Mouse (Mus musculus) CH12.LX (cell line): Measurements from ENCODE around the gene Ovgp1. TPM values are rescaled to one million over a fixed set of nuclear protein-coding genes. Genes with fewer than 3 reads are reported as not detected.

Experiments
- DNase-seq: peaks from one replicate; pipeline ENCODE4 v3.0.0-alpha.2; 2013; ENCODE audit errors: extremely low read depth
- H3K27ac ChIP-seq: 2 replicates; pipeline ENCODE4 v1.5.1; 2012; ENCODE audit warnings: low read depth, mild to moderate bottlenecking, control low read depth, moderate library complexity; ENCODE audit not compliant: insufficient read depth
- H3K27me3 ChIP-seq: replicated peaks from 2 replicates; pipeline ENCODE3; 2012; ENCODE audit warnings: inconsistent platforms
- H3K36me3 ChIP-seq, 2 experiments: replicated peaks in 1 of 2; 2 replicates each; pipeline versions ENCODE3 to v1.6.1; 2012; ENCODE audit warnings: inconsistent platforms in 1 of 2, low read length in 1 of 2, mild to moderate bottlenecking in 1 of 2, mixed read lengths in 1 of 2, moderate library complexity in 1 of 2; ENCODE audit not compliant: control insufficient read depth in 1 of 2, insufficient read depth in 1 of 2
- H3K4me1 ChIP-seq, 2 experiments: 2 replicates each; pipeline ENCODE4 v1.6.1; 2012; ENCODE audit warnings: inconsistent platforms in 1 of 2, moderate library complexity in 1 of 2; ENCODE audit not compliant: insufficient read depth in 2 of 2, control insufficient read depth in 1 of 2
- H3K4me2 ChIP-seq: 2 replicates; pipeline ENCODE4 v1.6.1; 2012; ENCODE audit warnings: low read depth, mild to moderate bottlenecking, control low read depth; ENCODE audit not compliant: poor library complexity, insufficient read depth, severe bottlenecking
- H3K4me3 ChIP-seq, 3 experiments: fragments of 150-350 bp in 1 of 3; sonication (generic) in 1 of 3; replicated peaks in 1 of 3; 2 replicates each; pipeline versions ENCODE3 to v1.5.1; 2011 to 2012; ENCODE audit warnings: low read depth in 2 of 3, low read length in 2 of 3, mild to moderate bottlenecking in 2 of 3, moderate library complexity in 2 of 3, control low read depth in 1 of 3, improper control_type of control experiment in 1 of 3, inconsistent platforms in 1 of 3, mixed read lengths in 1 of 3; ENCODE audit not compliant: poor library complexity in 1 of 3
- H3K79me2 ChIP-seq: replicated peaks from 2 replicates; pipeline ENCODE4 v1.6.1; 2012; ENCODE audit warnings: mild to moderate bottlenecking, moderate library complexity; ENCODE audit not compliant: control insufficient read depth, poor library complexity, insufficient read depth, severe bottlenecking; ENCODE audit errors: extremely low read depth
- H3K9ac ChIP-seq: 2 replicates; pipeline ENCODE4 v1.6.1; 2012; ENCODE audit warnings: low read depth, mild to moderate bottlenecking, control low read depth, moderate library complexity; ENCODE audit not compliant: insufficient read depth
- H3K9me3 ChIP-seq: replicated peaks from 2 replicates; pipeline ENCODE3; 2012; ENCODE audit warnings: low read length, inconsistent platforms, mixed read lengths
- BHLHE40 ChIP-seq: IDR thresholded peaks from 2 replicates; pipeline ENCODE4 v1.6.1; 2011; ENCODE audit warnings: mild to moderate bottlenecking, low read depth, low read length, improper control_type of control experiment
- CHD2 ChIP-seq: IDR thresholded peaks from 2 replicates; pipeline ENCODE4 v1.6.1; 2011; ENCODE audit warnings: low read length, improper control_type of control experiment
- CTCF ChIP-seq, 2 experiments: IDR thresholded peaks in 1 of 2; conservative IDR thresholded peaks in 1 of 2; 2 replicates each; pipeline ENCODE4 v1.5.1; 2011 to 2012; ENCODE audit warnings: low read depth in 2 of 2, low read length in 2 of 2, improper control_type of control experiment in 1 of 2, inconsistent platforms in 1 of 2, mild to moderate bottlenecking in 1 of 2, moderate library complexity in 1 of 2
- E2F4 ChIP-seq: IDR thresholded peaks from 2 replicates; pipeline ENCODE4 v1.6.1; 2011; ENCODE audit warnings: low read depth, low read length, improper control_type of control experiment; ENCODE audit not compliant: insufficient replicate concordance
- EP300 ChIP-seq: IDR thresholded peaks from 2 replicates; pipeline ENCODE4 v1.6.1; 2011; ENCODE audit warnings: low read length, improper control_type of control experiment
- GABPA ChIP-seq: IDR thresholded peaks from 2 replicates; pipeline ENCODE4 v1.6.1; 2012; ENCODE audit warnings: low read depth, low read length, improper control_type of control experiment, inconsistent platforms; ENCODE audit not compliant: insufficient replicate concordance
- JUND ChIP-seq: conservative IDR thresholded peaks from 2 replicates; pipeline ENCODE4 v1.6.1; 2011; ENCODE audit warnings: low read depth, low read length, improper control_type of control experiment
- KAT2A ChIP-seq: IDR thresholded peaks from 2 replicates; pipeline ENCODE4 v1.6.1; 2012; ENCODE audit warnings: low read length, improper control_type of control experiment, inconsistent platforms; ENCODE audit not compliant: insufficient replicate concordance
- MAX ChIP-seq: IDR thresholded peaks from 2 replicates; pipeline ENCODE4 v1.6.1; 2011; ENCODE audit warnings: low read length, improper control_type of control experiment
- MXI1 ChIP-seq: IDR thresholded peaks from 2 replicates; pipeline ENCODE4 v1.6.1; 2011; ENCODE audit warnings: mild to moderate bottlenecking, low read depth, low read length, improper control_type of control experiment
- MYC ChIP-seq: IDR thresholded peaks from 2 replicates; pipeline ENCODE4 v1.6.1; 2011; ENCODE audit warnings: low read depth, mild to moderate bottlenecking, improper control_type of control experiment, low read length
- NELFE ChIP-seq: IDR thresholded peaks from 2 replicates; pipeline ENCODE4 v1.6.1; 2011; ENCODE audit warnings: low read depth, low read length, improper control_type of control experiment
- PAX5 ChIP-seq: IDR thresholded peaks from 2 replicates; pipeline ENCODE4 v1.6.1; 2012; ENCODE audit warnings: low read length, inconsistent platforms, mixed read lengths
- TCF12 ChIP-seq: IDR thresholded peaks from 2 replicates; pipeline ENCODE4 v1.6.1; 2014; ENCODE audit warnings: low read depth, mild to moderate bottlenecking, inconsistent platforms, low read length, improper control_type of control experiment
- ZC3H11A ChIP-seq: IDR thresholded peaks from 2 replicates; pipeline ENCODE4 v1.6.1; 2012; ENCODE audit warnings: low read depth, mild to moderate bottlenecking, inconsistent platforms, low read length, improper control_type of control experiment
- ZKSCAN1 ChIP-seq: IDR thresholded peaks from 2 replicates; pipeline ENCODE4 v1.6.1; 2012; ENCODE audit warnings: low read depth, inconsistent platforms, low read length, improper control_type of control experiment, borderline replicate concordance
- ZMIZ1 ChIP-seq: IDR thresholded peaks from 2 replicates; pipeline ENCODE4 v1.6.1; 2012; ENCODE audit warnings: low read depth, mild to moderate bottlenecking, inconsistent platforms, low read length, improper control_type of control experiment
- dilution Hi-C: fragments of 300-500 bp; cut with MboI; formaldehyde crosslinking; loops from 2 replicates; pipeline ENCODE4 v1.14.3; 2020; ENCODE audit warnings: low sequenced_read_pairs; ENCODE audit not compliant: extremely low pct_unique_long_range_greater_than_20kb, extremely low pct_ligation_motif_present
- in situ Hi-C: fragments of 300-500 bp; cut with MboI; formaldehyde crosslinking; loops from 3 replicates; pipeline ENCODE4 v1.14.3; 2019; ENCODE audit warnings: low sequenced_read_pairs, low pct_ligation_motif_present, low pct_unique_long_range_greater_than_20kb, mixed read lengths
- polyA plus RNA-seq: library from polyadenylated mRNA; unstranded; fragments of >175 nt; gene quantifications from 2 replicates; pipeline ENCODE4 v1.2.1, GENCODE M21; 2012; ENCODE audit warnings: low read depth; ENCODE audit not compliant: insufficient read length
- total RNA-seq, 2 experiments: library from RNA; depleted of rRNA; stranded (reverse); fragments of 300-350 nt in 1 of 2; fragments of >200 nt in 1 of 2; gene quantifications; 2 replicates each; pipeline ENCODE4 v1.2.3; 2012 to 2014

Ovgp1 gene
- total and polyA plus RNA-seq, 3 experiments, result 1.6 to 5.6 (median 2.3) TPM

DNA sequence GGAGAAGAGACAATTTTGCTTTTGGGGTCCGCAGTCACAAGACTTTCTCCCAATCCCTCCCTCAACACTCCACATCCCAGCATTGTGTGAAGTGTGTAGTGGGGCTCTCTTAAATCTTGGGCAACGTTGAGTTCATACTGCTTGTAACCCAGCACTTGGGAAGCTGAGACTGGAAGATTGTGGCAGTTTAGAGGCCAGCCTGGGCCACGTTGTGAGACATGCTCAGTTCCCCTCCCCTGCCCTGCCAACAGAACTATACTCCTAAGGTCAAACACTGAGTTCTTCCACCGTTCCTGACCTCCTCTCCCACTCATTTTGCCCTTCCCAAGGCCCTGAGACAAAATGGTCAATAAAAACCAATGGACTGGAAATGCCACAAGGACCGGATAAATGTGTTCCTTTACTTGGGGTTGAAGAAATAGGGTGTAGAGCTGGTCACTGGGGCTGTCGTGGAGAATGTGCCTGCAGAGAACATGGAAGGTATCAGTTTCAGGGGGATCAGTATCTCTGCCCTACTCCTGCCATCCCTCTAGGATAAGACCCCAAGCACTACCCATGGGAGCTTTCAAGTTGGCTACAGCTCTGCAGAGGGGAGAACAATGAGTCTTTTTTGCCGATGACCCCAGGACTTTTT is 45.8 kb upstream of the Ovgp1 start:
- no peak for TF ChIP-seq TCF12
- no peak for TF ChIP-seq CTCF (conservative IDR thresholded peaks at IDR 0.05 in 1 of 2, IDR thresholded peaks at IDR 0.05 in 1 of 2; ENCODE audit: low read depth in 2 of 2, low read length in 2 of 2)
- TF ChIP-seq MXI1, result no peak
- TF ChIP-seq MYC, result no peak
- no peak for TF ChIP-seq GABPA
- Histone ChIP-seq H3K27ac (no peak overlapping the region), H3K4me2 (no peak overlapping the region), H3K9me3 (no peaks in the 10 kb centered on the region), H3K4me1 (peaks cover 15 to 54% of the 10 kb centered on the region in 2 experiments), H3K36me3 (peaks cover 0 to 29% of the 10 kb centered on the region in 2 experiments), H3K79me2 (no peaks in the 10 kb centered on the region), H3K4me3 (no peak overlapping the region), H3K27me3 (no peaks in the 10 kb centered on the region), H3K9ac (no peak overlapping the region)
- in situ Hi-C loops, result no loop called here
- dilution Hi-C loops, result no loop called here
- no peak for DNase-seq

DNA sequence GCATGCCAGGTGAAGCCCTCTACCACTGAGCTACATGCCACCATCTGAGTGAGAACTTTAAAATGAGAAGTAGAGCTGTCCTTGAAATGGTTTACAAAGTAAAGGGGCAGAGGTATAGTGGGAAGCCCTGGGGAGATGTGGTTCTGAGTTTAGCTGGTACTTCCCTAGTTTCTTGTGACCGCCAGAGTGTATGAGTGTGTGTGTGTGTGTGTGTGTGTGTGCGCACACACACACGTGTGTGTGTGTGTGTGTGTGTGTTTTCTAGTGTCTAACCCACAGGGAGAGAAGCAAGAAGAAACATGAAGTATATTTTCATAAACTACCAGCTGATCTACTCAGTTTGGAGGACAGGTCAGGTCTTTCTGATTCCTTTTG is 45.3 kb upstream of the Ovgp1 start:
- no peak overlapping the region for H3K4me3 ChIP-seq
- H3K9ac ChIP-seq, result no peak overlapping the region
- H3K79me2 ChIP-seq, result no peaks in the 10 kb centered on the region
- peaks cover 0 to 29% of the 10 kb centered on the region in 2 experiments for H3K36me3 ChIP-seq
- H3K27ac ChIP-seq, result no peak overlapping the region
- TF ChIP-seq EP300 (peak; percentile 26; the same call in 1 of the 2 replicates), ZMIZ1 (no peak), MXI1 (0 out of 2 replicates have a peak, but pooled peaks have one; percentile 31), KAT2A (0 out of 2 replicates have a peak, but pooled peaks have one; percentile 27), MAX (0 out of 2 replicates have a peak, but pooled peaks have one; percentile 26), BHLHE40 (peak; percentile 70)
- no peak overlapping the region for H3K4me2 ChIP-seq
- H3K9me3 ChIP-seq, result no peaks in the 10 kb centered on the region
- H3K27me3 ChIP-seq, result no peaks in the 10 kb centered on the region
- in situ Hi-C loops, result no loop called here
- dilution Hi-C loops, result no loop called here
- DNase-seq, result no peak
- H3K4me1 ChIP-seq, result peaks cover 15 to 51% of the 10 kb centered on the region in 2 experiments

DNA sequence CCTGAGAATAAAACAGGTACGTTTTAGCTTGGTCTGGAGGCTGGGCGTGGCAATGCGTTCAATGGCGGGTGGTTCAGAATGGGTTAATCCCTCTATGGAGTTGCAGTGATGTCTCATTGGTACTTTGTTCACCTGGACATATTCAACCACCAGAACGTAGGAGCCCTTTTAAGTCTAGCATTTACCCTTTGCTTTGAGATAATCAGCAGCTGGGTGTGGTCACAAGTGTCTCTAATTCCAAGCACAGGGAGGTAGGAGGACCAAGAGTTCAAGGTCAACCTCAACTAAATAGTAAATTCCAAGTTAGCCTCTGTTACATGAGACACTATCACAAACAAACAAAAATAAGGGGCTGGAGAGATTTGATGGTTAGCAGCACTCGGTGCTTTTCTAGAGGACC is 44.7 kb upstream of the Ovgp1 start:
- Histone ChIP-seq H3K4me2 (no peak overlapping the region), H3K4me3 (no peak overlapping the region), H3K79me2 (no peaks in the 10 kb centered on the region), H3K27ac (no peak overlapping the region), H3K36me3 (peaks cover 0 to 29% of the 10 kb centered on the region in 2 experiments), H3K9me3 (no peaks in the 10 kb centered on the region)
- in situ Hi-C loops, result no loop called here
- no peak for DNase-seq
- TF ChIP-seq E2F4, result no peak
- no peak for TF ChIP-seq ZC3H11A
- no peak for TF ChIP-seq GABPA
- TF ChIP-seq JUND, result no peak
- no peak for TF ChIP-seq CHD2
- no peak for TF ChIP-seq NELFE
- no peak for TF ChIP-seq ZKSCAN1
- no peak for TF ChIP-seq PAX5
- TF ChIP-seq, all 38 proteins: peak for 0
- no peaks in the 10 kb centered on the region for H3K27me3 ChIP-seq
- dilution Hi-C loops, result no loop called here
- H3K9ac ChIP-seq, result no peak overlapping the region
- peaks cover 15 to 50% of the 10 kb centered on the region in 2 experiments for H3K4me1 ChIP-seq
